Mouse (Mus musculus) bone marrow macrophage, adult 2 months (primary cell): ENCODE measurements around the gene Cox5b.

Experiments used
- CTCF ChIP-seq: IDR thresholded peaks from 2 replicates; pipeline ENCODE4 v1.5.1; 2012; ENCODE audit warnings: low read depth, mild to moderate bottlenecking, low read length, moderate library complexity
- POLR2A ChIP-seq: IDR thresholded peaks from 2 replicates; pipeline ENCODE4 v1.6.1; 2012; ENCODE audit warnings: mild to moderate bottlenecking, low read depth, low read length, borderline replicate concordance

GRCm38 (mm10) chr1:36724057-36724431 lies 32.8 kb downstream of the Cox5b start:
- no peak for TF ChIP-seq POLR2A
- TF ChIP-seq CTCF, result no peak
